Mouse (Mus musculus) common myeloid progenitor, adult 5-6 weeks (primary cell): Measurements from ENCODE around the gene N4bp1. TPM values are rescaled to one million over a fixed set of nuclear protein-coding genes. Genes with fewer than 3 reads are reported as not detected.
A peak's percentile ranks its signal among the peaks of the same experiment; 100 is the strongest.

Experiments used
- ATAC-seq: replicated peaks from 2 replicates; pipeline ENCODE4 v1.8.0; 2016; ENCODE audit warnings: low read depth, mild to moderate bottlenecking, moderate TSS enrichment, inconsistent platforms; ENCODE audit not compliant: poor library complexity, severe bottlenecking
- total RNA-seq: library from RNA; stranded (forward); fragments of 200-1000, 187-1606 nt; gene quantifications from 2 replicates; pipeline ENCODE4 v1.2.3, GENCODE M21; 2017

The N4bp1 gene
- total RNA-seq, 1 experiment from 2014 or later: 15.8 TPM

- no peak for ATAC-seq
Measured at GRCm38 (mm10) chr8:86781094-86781493, 104.0 kb downstream of the N4bp1 start.

- ATAC-seq: no peak
Measured at GRCm38 (mm10) chr8:86779207-86779606, 105.9 kb downstream of the N4bp1 start.

- ATAC-seq: no peak
Measured at GRCm38 (mm10) chr8:86769945-86770715, 114.9 kb downstream of the N4bp1 start.

- no peak for ATAC-seq
Measured at GRCm38 (mm10) chr8:86768499-86768898, 116.6 kb downstream of the N4bp1 start.

- peak; percentile 28; the same call in 1 of the 2 replicates for ATAC-seq
Measured at GRCm38 (mm10) chr8:86766548-86767211, 118.4 kb downstream of the N4bp1 start.

GRCm38 (mm10) chr8:86765669-86766068 is 119.4 kb downstream of the N4bp1 start:
- no peak for ATAC-seq

GRCm38 (mm10) chr8:86765155-86765554 is 119.9 kb downstream of the N4bp1 start:
- ATAC-seq: peak; percentile 82

GRCm38 (mm10) chr8:86762806-86763205 is 122.3 kb downstream of the N4bp1 start:
- ATAC-seq: no peak

GRCm38 (mm10) chr8:86760746-86761145 is 124.3 kb downstream of the N4bp1 start:
- no peak for ATAC-seq

GRCm38 (mm10) chr8:86759090-86759491 is 126.0 kb downstream of the N4bp1 start:
- peak; percentile 48; the same call in 1 of the 2 replicates for ATAC-seq

- 0 out of 2 replicates have a peak, but pooled peaks have one; percentile 31 for ATAC-seq
Measured at GRCm38 (mm10) chr8:86758651-86759050, 126.4 kb downstream of the N4bp1 start.

Other genes starting within 250 kb of the N4bp1 start
- 0.39 and 0.46 TPM in 2 replicates for gene Gm10638, start 139.6 kb downstream of the N4bp1 start, total RNA-seq
- 23.8 and 27.6 TPM in 2 replicates for gene Siah1a, start 139.3 kb downstream of the N4bp1 start, total RNA-seq